Mouse (Mus musculus) layer of hippocampus, adult 11-12 months (tissue): ENCODE results near the gene B3gnt2.

Source experiments
- DNase-seq: peaks from one replicate; pipeline ENCODE4 v3.0.0; 2022; ENCODE audit warnings: low spot score

The B3gnt2 gene

GRCm38 (mm10) chr11:22815143-22815542 is 45.6 kb downstream of the B3gnt2 start:
- no peak for DNase-seq

GRCm38 (mm10) chr11:22813921-22814704 is 46.6 kb downstream of the B3gnt2 start:
- DNase-seq = no peak

- DNase-seq = no peak
Measured at GRCm38 (mm10) chr11:22813427-22813826, 47.3 kb downstream of the B3gnt2 start.

- DNase-seq = no peak
Measured at GRCm38 (mm10) chr11:22811413-22811812, 49.3 kb downstream of the B3gnt2 start.

GRCm38 (mm10) chr11:22809465-22810096 is 51.2 kb downstream of the B3gnt2 start:
- DNase-seq = no peak

- no peak for DNase-seq
Measured at GRCm38 (mm10) chr11:22808040-22808439, 52.7 kb downstream of the B3gnt2 start.

GRCm38 (mm10) chr11:22805171-22805570 is 55.6 kb downstream of the B3gnt2 start:
- DNase-seq = no peak

GRCm38 (mm10) chr11:22799987-22800424 is 60.8 kb downstream of the B3gnt2 start:
- DNase-seq = no peak

- no peak for DNase-seq
Measured at GRCm38 (mm10) chr11:22798916-22799315, 61.8 kb downstream of the B3gnt2 start.

GRCm38 (mm10) chr11:22794734-22795133 is 66.0 kb downstream of the B3gnt2 start:
- no peak for DNase-seq

- DNase-seq = no peak
Measured at GRCm38 (mm10) chr11:22793881-22794203, 66.9 kb downstream of the B3gnt2 start.

- no peak for DNase-seq
Measured at GRCm38 (mm10) chr11:22793176-22793880, 67.4 kb downstream of the B3gnt2 start.

GRCm38 (mm10) chr11:22792149-22792548 is 68.6 kb downstream of the B3gnt2 start:
- no peak for DNase-seq

GRCm38 (mm10) chr11:22791726-22792125 is 69.0 kb downstream of the B3gnt2 start:
- no peak for DNase-seq

GRCm38 (mm10) chr11:22787833-22788232 is 72.9 kb downstream of the B3gnt2 start:
- no peak for DNase-seq

- no peak for DNase-seq
Measured at GRCm38 (mm10) chr11:22784477-22784876, 76.3 kb downstream of the B3gnt2 start.

GRCm38 (mm10) chr11:22782705-22783124 is 78.0 kb downstream of the B3gnt2 start:
- no peak for DNase-seq

GRCm38 (mm10) chr11:22781190-22781589 is 79.6 kb downstream of the B3gnt2 start:
- DNase-seq = no peak

GRCm38 (mm10) chr11:22780761-22781160 is 80.0 kb downstream of the B3gnt2 start:
- no peak for DNase-seq

GRCm38 (mm10) chr11:22779821-22780551 is 80.8 kb downstream of the B3gnt2 start:
- DNase-seq = no peak

- DNase-seq = no peak
Measured at GRCm38 (mm10) chr11:22778596-22778995, 82.2 kb downstream of the B3gnt2 start.

- DNase-seq = no peak
Measured at GRCm38 (mm10) chr11:22777531-22777930, 83.2 kb downstream of the B3gnt2 start.
